Mouse (Mus musculus): Measurements from ENCODE around the gene Ptpro.
"Not testable (repeated sequence)": the region's sequence is repeated elsewhere in the genome, so short reads cannot be mapped to it uniquely, and the experiment has no call there.

Ptpro gene

GRCm38 (mm10) chr6:137456064-137456463, 203.9 kb downstream of the Ptpro start:
- DNase-seq (ENCODE audit: low spot score in 2 of 2) = no peak

- DNase-seq (ENCODE audit: low spot score in 2 of 2) = no peak
Measured at GRCm38 (mm10) chr6:137457210-137457609, 205.1 kb downstream of the Ptpro start.

- no peak for DNase-seq (ENCODE audit: low spot score in 2 of 2)
Measured at GRCm38 (mm10) chr6:137458136-137458535, 206.0 kb downstream of the Ptpro start.

- no peak for DNase-seq (ENCODE audit: low spot score in 2 of 2)
Measured at GRCm38 (mm10) chr6:137463771-137464170, 211.7 kb downstream of the Ptpro start.

GRCm38 (mm10) chr6:137465253-137465652, 213.1 kb downstream of the Ptpro start:
- DNase-seq (ENCODE audit: low spot score in 2 of 2) = no peak

GRCm38 (mm10) chr6:137466256-137466655, 214.1 kb downstream of the Ptpro start:
- no peak for DNase-seq (ENCODE audit: low spot score in 2 of 2)

GRCm38 (mm10) chr6:137467696-137468095, 215.6 kb downstream of the Ptpro start:
- no peak for DNase-seq (ENCODE audit: low spot score in 2 of 2)

- DNase-seq (ENCODE audit: low spot score in 2 of 2) = no peak
Measured at GRCm38 (mm10) chr6:137469541-137469940, 217.4 kb downstream of the Ptpro start.

- DNase-seq (ENCODE audit: low spot score in 2 of 2) = peak; percentile 61 to 72
Measured at GRCm38 (mm10) chr6:137470901-137471598, 218.9 kb downstream of the Ptpro start.

- DNase-seq (ENCODE audit: low spot score in 2 of 2) = no peak
Measured at GRCm38 (mm10) chr6:137472129-137472528, 220.0 kb downstream of the Ptpro start.

- DNase-seq (ENCODE audit: low spot score in 2 of 2) = no peak
Measured at GRCm38 (mm10) chr6:137473433-137473832, 221.3 kb downstream of the Ptpro start.

- not testable (repeated sequence) for DNase-seq (ENCODE audit: low spot score in 2 of 2)
Measured at GRCm38 (mm10) chr6:137475695-137476094, 223.6 kb downstream of the Ptpro start.

- DNase-seq (ENCODE audit: low spot score in 2 of 2) = no peak
Measured at GRCm38 (mm10) chr6:137482891-137483290, 230.8 kb downstream of the Ptpro start.

- DNase-seq (ENCODE audit: low spot score in 2 of 2) = no peak
Measured at GRCm38 (mm10) chr6:137487443-137487842, 235.3 kb downstream of the Ptpro start.

- no peak for DNase-seq (ENCODE audit: low spot score in 2 of 2)
Measured at GRCm38 (mm10) chr6:137490115-137490514, 238.0 kb downstream of the Ptpro start.

GRCm38 (mm10) chr6:137491659-137492058, 239.5 kb downstream of the Ptpro start:
- no peak for DNase-seq (ENCODE audit: low spot score in 2 of 2)

GRCm38 (mm10) chr6:137492582-137492981, 240.5 kb downstream of the Ptpro start:
- DNase-seq (ENCODE audit: low spot score in 2 of 2) = no peak

- no peak for DNase-seq (ENCODE audit: low spot score in 2 of 2)
Measured at GRCm38 (mm10) chr6:137493211-137494135, 241.4 kb downstream of the Ptpro start.

- DNase-seq (ENCODE audit: low spot score in 2 of 2) = no peak
Measured at GRCm38 (mm10) chr6:137494136-137494475, 242.0 kb downstream of the Ptpro start.

- no peak for DNase-seq (ENCODE audit: low spot score in 2 of 2)
Measured at GRCm38 (mm10) chr6:137494801-137495200, 242.7 kb downstream of the Ptpro start.

GRCm38 (mm10) chr6:137495233-137495632, 243.1 kb downstream of the Ptpro start:
- no peak for DNase-seq (ENCODE audit: low spot score in 2 of 2)

- DNase-seq (ENCODE audit: low spot score in 2 of 2) = no peak
Measured at GRCm38 (mm10) chr6:137496562-137496961, 244.4 kb downstream of the Ptpro start.

Measured in frontal cortex, postnatal 25 days (tissue).